Mouse (Mus musculus): Measurements from ENCODE around the gene Sulf2. TPM values are rescaled to one million over a fixed set of nuclear protein-coding genes. Genes with fewer than 3 reads are reported as not detected.
A peak's percentile ranks its signal among the peaks of the same experiment; 100 is the strongest.

Gene Sulf2
- polyA plus RNA-seq, 1 experiment, result 18.6 TPM

- Histone ChIP-seq H3K27ac (ENCODE audit: insufficient read depth, low read depth, low read length) (no peak overlapping the region), H3K27me3 (replicated peaks; ENCODE audit: control insufficient read depth, insufficient read depth, low read length) (no peaks in the 10 kb centered on the region), H3K36me3 (ENCODE audit: control insufficient read depth, insufficient read depth, low read length) (no peaks in the 10 kb centered on the region), H3K4me1 (ENCODE audit: control insufficient read depth, insufficient read depth, low read length) (no peaks in the 10 kb centered on the region; the same call in 1 of the 2 replicates), H3K4me3 (ENCODE audit: insufficient read depth, low read depth, low read length) (no peak overlapping the region)
- 63% methylated on average over 8 of the region's 8 CpGs for WGBS
- DNase-seq, result no peak
- TF ChIP-seq POLR2A (IDR thresholded peaks at IDR 0.05; ENCODE audit: low read depth, low read length), result no peak
- TF ChIP-seq CTCF (conservative IDR thresholded peaks at IDR 0.05; ENCODE audit: insufficient read depth, insufficient read length, low read depth, low read length), result no peak
Observed at GRCm38 (mm10) chr2:166175552-166176136, 20.2 kb upstream of the Sulf2 start.

GRCm38 (mm10) chr2:166175145-166175544 is 19.7 kb upstream of the Sulf2 start:
- no peak overlapping the region for H3K4me3 ChIP-seq (ENCODE audit: insufficient read depth, low read depth, low read length)
- H3K27ac ChIP-seq (ENCODE audit: insufficient read depth, low read depth, low read length), result no peak overlapping the region
- no peaks in the 10 kb centered on the region for H3K36me3 ChIP-seq (ENCODE audit: control insufficient read depth, insufficient read depth, low read length)
- no peak for TF ChIP-seq CTCF (conservative IDR thresholded peaks at IDR 0.05; ENCODE audit: insufficient read depth, insufficient read length, low read depth, low read length)
- no peak for TF ChIP-seq POLR2A (IDR thresholded peaks at IDR 0.05; ENCODE audit: low read depth, low read length)
- H3K27me3 ChIP-seq (replicated peaks; ENCODE audit: control insufficient read depth, insufficient read depth, low read length), result no peaks in the 10 kb centered on the region
- no peak for DNase-seq
- 31% methylated on average over 3 of the region's 3 CpGs for WGBS
- no peaks in the 10 kb centered on the region; the same call in 1 of the 2 replicates for H3K4me1 ChIP-seq (ENCODE audit: control insufficient read depth, insufficient read depth, low read length)

- Histone ChIP-seq H3K27ac (ENCODE audit: insufficient read depth, low read depth, low read length) (no peak overlapping the region), H3K36me3 (ENCODE audit: control insufficient read depth, insufficient read depth, low read length) (no peaks in the 10 kb centered on the region), H3K27me3 (replicated peaks; ENCODE audit: control insufficient read depth, insufficient read depth, low read length) (no peaks in the 10 kb centered on the region), H3K4me3 (ENCODE audit: insufficient read depth, low read depth, low read length) (no peak overlapping the region), H3K4me1 (ENCODE audit: control insufficient read depth, insufficient read depth, low read length) (no peaks in the 10 kb centered on the region)
- no peak for DNase-seq
- 83% methylated on average over 5 of the region's 5 CpGs for WGBS
- no peak for TF ChIP-seq CTCF (conservative IDR thresholded peaks at IDR 0.05; ENCODE audit: insufficient read depth, insufficient read length, low read depth, low read length)
- TF ChIP-seq POLR2A (IDR thresholded peaks at IDR 0.05; ENCODE audit: low read depth, low read length), result no peak
Observed at GRCm38 (mm10) chr2:166173169-166173568, 17.7 kb upstream of the Sulf2 start.

GRCm38 (mm10) chr2:166170173-166170572 is 14.7 kb upstream of the Sulf2 start:
- Histone ChIP-seq H3K27me3 (replicated peaks; ENCODE audit: control insufficient read depth, insufficient read depth, low read length) (no peaks in the 10 kb centered on the region), H3K4me3 (ENCODE audit: insufficient read depth, low read depth, low read length) (no peak overlapping the region), H3K4me1 (ENCODE audit: control insufficient read depth, insufficient read depth, low read length) (no peaks in the 10 kb centered on the region), H3K27ac (ENCODE audit: insufficient read depth, low read depth, low read length) (no peak overlapping the region), H3K36me3 (ENCODE audit: control insufficient read depth, insufficient read depth, low read length) (no peaks in the 10 kb centered on the region)
- peak; percentile 40 for DNase-seq
- 54% methylated on average over 7 of the region's 7 CpGs for WGBS
- no peak for TF ChIP-seq CTCF (conservative IDR thresholded peaks at IDR 0.05; ENCODE audit: insufficient read depth, insufficient read length, low read depth, low read length)
- no peak for TF ChIP-seq POLR2A (IDR thresholded peaks at IDR 0.05; ENCODE audit: low read depth, low read length)

GRCm38 (mm10) chr2:166168868-166169267 is 13.4 kb upstream of the Sulf2 start:
- DNase-seq, result no peak

GRCm38 (mm10) chr2:166167387-166167786 is 11.9 kb upstream of the Sulf2 start:
- WGBS, result 88% methylated on average over 2 of the region's 2 CpGs
- H3K27ac ChIP-seq (ENCODE audit: insufficient read depth, low read depth, low read length), result no peak overlapping the region
- no peaks in the 10 kb centered on the region for H3K4me1 ChIP-seq (ENCODE audit: control insufficient read depth, insufficient read depth, low read length)
- DNase-seq, result no peak
- TF ChIP-seq CTCF (conservative IDR thresholded peaks at IDR 0.05; ENCODE audit: insufficient read depth, insufficient read length, low read depth, low read length), result no peak
- no peak for TF ChIP-seq POLR2A (IDR thresholded peaks at IDR 0.05; ENCODE audit: low read depth, low read length)
- no peaks in the 10 kb centered on the region for H3K27me3 ChIP-seq (replicated peaks; ENCODE audit: control insufficient read depth, insufficient read depth, low read length)
- no peaks in the 10 kb centered on the region for H3K36me3 ChIP-seq (ENCODE audit: control insufficient read depth, insufficient read depth, low read length)
- no peak overlapping the region for H3K4me3 ChIP-seq (ENCODE audit: insufficient read depth, low read depth, low read length)

More at GRCm38 (mm10) chr2:166168868-166169267, 13.4 kb upstream of the Sulf2 start:
- Histone ChIP-seq H3K27ac (ENCODE audit: insufficient read depth, low read depth, low read length) (no peak overlapping the region), H3K4me1 (ENCODE audit: control insufficient read depth, insufficient read depth, low read length) (no peaks in the 10 kb centered on the region), H3K4me3 (ENCODE audit: insufficient read depth, low read depth, low read length) (no peak overlapping the region), H3K36me3 (ENCODE audit: control insufficient read depth, insufficient read depth, low read length) (no peaks in the 10 kb centered on the region), H3K27me3 (replicated peaks; ENCODE audit: control insufficient read depth, insufficient read depth, low read length) (no peaks in the 10 kb centered on the region)
- TF ChIP-seq POLR2A (IDR thresholded peaks at IDR 0.05; ENCODE audit: low read depth, low read length) (no peak), CTCF (conservative IDR thresholded peaks at IDR 0.05; ENCODE audit: insufficient read depth, insufficient read length, low read depth, low read length) (no peak)
- WGBS, result 82% methylated on average over 7 of the region's 7 CpGs

- WGBS, result 86% methylated on average over 7 of the region's 7 CpGs
- TF ChIP-seq POLR2A (IDR thresholded peaks at IDR 0.05; ENCODE audit: low read depth, low read length), result no peak
- Histone ChIP-seq H3K4me1 (ENCODE audit: control insufficient read depth, insufficient read depth, low read length) (no peaks in the 10 kb centered on the region), H3K4me3 (ENCODE audit: insufficient read depth, low read depth, low read length) (no peak overlapping the region), H3K36me3 (ENCODE audit: control insufficient read depth, insufficient read depth, low read length) (no peaks in the 10 kb centered on the region), H3K27me3 (replicated peaks; ENCODE audit: control insufficient read depth, insufficient read depth, low read length) (no peaks in the 10 kb centered on the region), H3K27ac (ENCODE audit: insufficient read depth, low read depth, low read length) (no peak overlapping the region)
- no peak for DNase-seq
Observed at GRCm38 (mm10) chr2:166165396-166165795, 9.9 kb upstream of the Sulf2 start.
